Mouse (Mus musculus) myocyte (in vitro differentiated cells): ENCODE measurements around the gene Gpr62.

Experiments used
- CEBPB ChIP-seq: IDR thresholded peaks from 2 replicates; pipeline ENCODE4 v1.6.1; 2011; ENCODE audit warnings: mild to moderate bottlenecking, moderate library complexity; ENCODE audit not compliant: poor library complexity, insufficient read depth, severe bottlenecking
- E2F4 ChIP-seq: IDR thresholded peaks from one replicate; pipeline ENCODE4 v1.6.1; 2011; ENCODE audit warnings: mild to moderate bottlenecking, control low read depth, moderate library complexity; ENCODE audit not compliant: insufficient read depth
- MAX ChIP-seq: IDR thresholded peaks from one replicate; pipeline ENCODE4 v1.6.1; 2011; ENCODE audit warnings: low read depth, mild to moderate bottlenecking, control low read depth
- MYOD1 ChIP-seq, 3 experiments: IDR thresholded peaks; one replicate each; pipeline ENCODE4 v1.6.1; 2011; ENCODE audit warnings: control low read depth in 2 of 3, low read depth in 2 of 3, mild to moderate bottlenecking in 2 of 3, moderate library complexity in 1 of 3; ENCODE audit not compliant: insufficient read length in 2 of 3, control insufficient read depth in 1 of 3
- MYOG ChIP-seq, 3 experiments: IDR thresholded peaks; one replicate each; pipeline ENCODE4 v1.6.1; 2011; ENCODE audit warnings: control low read depth in 2 of 3, low read depth in 2 of 3, mild to moderate bottlenecking in 2 of 3; ENCODE audit not compliant: insufficient read length in 2 of 3, control insufficient read depth in 1 of 3, insufficient read depth in 1 of 3
- POLR2A ChIP-seq: IDR thresholded peaks from one replicate; pipeline ENCODE4 v1.6.1; 2011; ENCODE audit warnings: low read depth, mild to moderate bottlenecking, control low read depth, moderate library complexity; ENCODE audit not compliant: insufficient read length
- POLR2AphosphoS2 ChIP-seq: IDR thresholded peaks from one replicate; pipeline ENCODE4 v1.6.1; 2011; ENCODE audit warnings: low read depth, control low read depth; ENCODE audit not compliant: insufficient read length
- SRF ChIP-seq: IDR thresholded peaks from one replicate; pipeline ENCODE4 v1.6.1; 2011; ENCODE audit warnings: low read depth; ENCODE audit not compliant: control insufficient read depth, insufficient read length
- TCF12 ChIP-seq: IDR thresholded peaks from one replicate; pipeline ENCODE4 v1.6.1; 2011; ENCODE audit warnings: mild to moderate bottlenecking, control low read depth; ENCODE audit not compliant: poor library complexity, insufficient read depth, severe bottlenecking
- TCF3 ChIP-seq: IDR thresholded peaks from one replicate; pipeline ENCODE4 v1.6.1; 2011; ENCODE audit warnings: low read depth, control low read depth; ENCODE audit not compliant: insufficient read length
- USF1 ChIP-seq: IDR thresholded peaks from one replicate; pipeline ENCODE4 v1.6.1; 2011; ENCODE audit warnings: low read depth, mild to moderate bottlenecking, control low read depth, moderate library complexity

- TF ChIP-seq E2F4 (no peak), USF1 (no peak), POLR2A (peak; percentile 58), MAX (no peak), POLR2AphosphoS2 (peak; percentile 79), TCF12 (no peak), MYOD1 (IDR thresholded peaks at IDR 0.05; ENCODE audit: control insufficient read depth in 1 of 3, insufficient read length in 2 of 3, low read depth in 2 of 3) (peak in 1 of 3 experiments; percentile 16), CEBPB (no peak), TCF3 (no peak), SRF (no peak), MYOG (IDR thresholded peaks at IDR 0.05; ENCODE audit: control insufficient read depth in 1 of 3, insufficient read depth in 1 of 3, insufficient read length in 2 of 3, low read depth in 2 of 3) (peak in 1 of 3 experiments; percentile 52)
Observed at GRCm38 (mm10) chr9:106474456-106474855, 8.7 kb upstream of the Gpr62 start.
